Mouse (Mus musculus): Measurements from ENCODE around the gene Ate1. TPM values are rescaled to one million over a fixed set of nuclear protein-coding genes. Genes with fewer than 3 reads are reported as not detected.

Ate1 gene
- polyA plus RNA-seq (2012; rRNA removed): 23.6 and 24.1 TPM in 2 replicates

GRCm38 (mm10) chr7:130520049-130520425 is at the start of gene Ate1:
Gene Ate1, minus strand, starts transcription at chr7:130520369.

Other genes with a start within 250 kb of the Ate1 start
- gene Nsmce4a, start 52.7 kb upstream of the Ate1 start, polyA plus RNA-seq (2012; rRNA removed): 92.2 and 97.7 TPM in 2 replicates
- 69.0 and 70.5 TPM in 2 replicates for gene Tacc2, start 57.1 kb upstream of the Ate1 start, polyA plus RNA-seq (2012; rRNA removed)